Mouse (Mus musculus) embryonic facial prominence, embryonic 11.5 days (tissue): ENCODE results near the gene Cep55. TPM values are rescaled to one million over a fixed set of nuclear protein-coding genes. Genes with fewer than 3 reads are reported as not detected.

Source experiments
- ATAC-seq: fragments of 200-750 bp; cut with Nextera tagmentation; replicated peaks from 2 replicates; pipeline ENCODE4 v1.8.0; 2017; ENCODE audit warnings: low read depth; ENCODE audit not compliant: insufficient number of reproducible peaks, low FRiP score, low TSS enrichment
- DNase-seq: peaks from one replicate; pipeline ENCODE4 v3.0.0-alpha.2; 2015; ENCODE audit warnings: low spot score
- H3K27ac ChIP-seq: fragments of 300-500 bp; sonication (generic); replicated peaks from 2 replicates; pipeline ENCODE4 v1.5.1; 2014; ENCODE audit warnings: mild to moderate bottlenecking, low read depth, low read length, control low read depth
- H3K27me3 ChIP-seq: fragments of 300-500 bp; sonication (generic); 2 replicates; pipeline ENCODE4 v1.6.1; 2014; ENCODE audit warnings: mild to moderate bottlenecking, low read length, moderate library complexity, mixed read lengths; ENCODE audit not compliant: control insufficient read depth, insufficient read depth
- H3K36me3 ChIP-seq: fragments of 300-500 bp; sonication (generic); replicated peaks from 2 replicates; pipeline ENCODE4 v1.6.1; 2014; ENCODE audit warnings: low read depth, mild to moderate bottlenecking, low read length, moderate library complexity, mixed read lengths; ENCODE audit not compliant: control insufficient read depth, insufficient read depth
- H3K4me1 ChIP-seq: fragments of 300-500 bp; sonication (generic); 2 replicates; pipeline ENCODE4 v1.6.1; 2014; ENCODE audit warnings: low read length, mixed read lengths; ENCODE audit not compliant: control insufficient read depth, insufficient read depth
- H3K4me2 ChIP-seq: fragments of 300-500 bp; sonication (generic); 2 replicates; pipeline ENCODE4 v1.6.1; 2014; ENCODE audit warnings: low read depth, mild to moderate bottlenecking, control low read depth, low read length, moderate library complexity
- H3K4me3 ChIP-seq: fragments of 300-500 bp; sonication (generic); 2 replicates; pipeline ENCODE4 v1.5.1; 2014; ENCODE audit warnings: low read depth, low read length, control low read depth
- H3K9ac ChIP-seq: fragments of 300-500 bp; sonication (generic); replicated peaks from 2 replicates; pipeline ENCODE4 v1.6.1; 2014; ENCODE audit warnings: mild to moderate bottlenecking, control low read depth, low read length
- H3K9me3 ChIP-seq: fragments of 300-500 bp; sonication (generic); replicated peaks from 2 replicates; pipeline ENCODE4 v1.6.1; 2016; ENCODE audit warnings: mild to moderate bottlenecking, low read length, inconsistent platforms, mixed read lengths; ENCODE audit not compliant: control insufficient read depth
- WGBS: fragments of 180-500 bp; shearing (Covaris S2); extraction: QIAGEN DNeasy Blood & Tissue Kit; methylation state at CpG from one replicate; pipeline ENCODE4 v1.1.7; 2014; 5-methylcytosine and 5-hydroxymethylcytosine counted together
- polyA plus RNA-seq: library from polyadenylated mRNA; unstranded; fragments of >200 nt; fragmentation: Nextera tagmentation; extraction: Ambion mirVana; gene quantifications from 2 replicates; pipeline ENCODE4 v1.2.1, GENCODE M21; 2014

The Cep55 gene
- polyA plus RNA-seq, 1 experiment from 2014 or later, result 47.7 TPM

DNA sequence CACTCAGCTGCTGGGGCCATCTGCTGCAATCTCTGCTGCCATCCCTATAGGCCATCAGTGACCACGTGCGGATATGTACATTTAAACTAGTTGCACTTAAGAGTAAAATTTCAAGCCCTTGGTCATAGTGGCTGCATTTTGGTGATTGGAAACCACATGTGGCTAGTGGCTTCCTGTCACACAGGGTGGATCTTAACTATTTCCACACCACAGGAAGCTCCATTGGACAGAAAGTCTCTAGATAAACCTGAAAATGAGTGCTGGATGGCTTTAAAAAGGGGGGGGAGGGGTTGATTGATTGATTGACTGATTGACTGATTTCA is 21.1 kb upstream of the Cep55 start:
- Histone ChIP-seq H3K9me3 (no peaks in the 10 kb centered on the region), H3K4me2 (no peak overlapping the region), H3K27me3 (no peaks in the 10 kb centered on the region), H3K9ac (no peak overlapping the region), H3K4me3 (no peak overlapping the region), H3K36me3 (no peaks in the 10 kb centered on the region), H3K27ac (no peak overlapping the region), H3K4me1 (no peaks in the 10 kb centered on the region)
- ATAC-seq (no peak), DNase-seq (no peak)
- 77% methylated on average over 2 of the region's 2 CpGs for WGBS

DNA sequence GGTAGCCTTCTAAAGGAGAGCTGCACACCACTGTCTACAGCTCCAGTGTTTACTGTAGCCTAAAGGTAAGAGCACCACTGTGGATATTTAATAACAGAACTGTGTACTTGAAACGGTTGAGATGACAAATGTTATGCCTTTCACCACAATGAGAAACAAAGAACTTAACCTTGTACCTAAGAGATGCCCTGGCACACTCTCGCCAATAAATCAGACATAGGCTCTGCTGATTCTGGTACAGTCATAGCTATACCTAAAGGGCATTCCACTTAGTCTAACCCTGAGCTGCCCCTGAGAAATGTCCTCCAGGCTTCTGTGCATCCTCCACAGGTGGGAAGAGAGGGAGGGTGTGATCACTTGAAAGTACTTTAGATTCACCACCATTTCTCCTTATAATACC is 20.1 kb upstream of the Cep55 start:
- Histone ChIP-seq H3K9ac (no peak overlapping the region), H3K4me3 (no peak overlapping the region), H3K36me3 (no peaks in the 10 kb centered on the region), H3K4me2 (no peak overlapping the region), H3K9me3 (no peaks in the 10 kb centered on the region), H3K4me1 (no peaks in the 10 kb centered on the region), H3K27ac (no peak overlapping the region), H3K27me3 (no peaks in the 10 kb centered on the region)
- DNase-seq (no peak), ATAC-seq (no peak)
- WGBS, result 84% methylated on average over 2 of the region's 2 CpGs

DNA sequence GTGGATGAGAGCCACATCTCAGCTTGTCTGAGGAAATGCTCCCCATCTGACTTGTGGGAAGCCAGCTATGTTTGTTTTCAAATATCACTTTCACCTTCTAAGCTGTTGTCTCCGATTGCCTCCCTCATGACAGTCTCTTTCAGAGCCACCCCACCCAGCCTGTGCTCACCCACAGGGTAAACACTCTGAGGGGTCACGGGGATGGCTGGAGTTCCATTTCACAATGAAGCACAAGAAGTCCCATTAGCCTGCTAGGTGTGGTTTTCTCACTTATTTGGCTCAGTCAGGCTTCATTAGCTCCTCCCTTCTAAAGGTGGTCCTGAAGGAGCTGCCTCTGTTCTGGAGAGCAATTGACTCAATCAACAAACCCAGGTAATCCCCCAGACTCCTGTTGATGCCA is 19.0 kb upstream of the Cep55 start:
- no peaks in the 10 kb centered on the region for H3K27me3 ChIP-seq
- no peak for ATAC-seq
- no peaks in the 10 kb centered on the region for H3K4me1 ChIP-seq
- H3K4me2 ChIP-seq, result no peak overlapping the region
- H3K9me3 ChIP-seq, result no peaks in the 10 kb centered on the region
- no peak overlapping the region for H3K4me3 ChIP-seq
- H3K27ac ChIP-seq, result no peak overlapping the region
- 74% methylated on average over 2 of the region's 2 CpGs for WGBS
- no peak for DNase-seq
- H3K36me3 ChIP-seq, result no peaks in the 10 kb centered on the region
- H3K9ac ChIP-seq, result no peak overlapping the region

- no peak overlapping the region for H3K9ac ChIP-seq
- no peaks in the 10 kb centered on the region for H3K27me3 ChIP-seq
- 78% methylated on average over 2 of the region's 2 CpGs for WGBS
- ATAC-seq (no peak), DNase-seq (no peak)
- H3K4me2 ChIP-seq, result no peak overlapping the region
- H3K4me3 ChIP-seq, result no peak overlapping the region
- H3K36me3 ChIP-seq, result no peaks in the 10 kb centered on the region
- no peaks in the 10 kb centered on the region for H3K4me1 ChIP-seq
- H3K27ac ChIP-seq, result no peak overlapping the region
- H3K9me3 ChIP-seq, result no peaks in the 10 kb centered on the region
Observed at GRCm38 (mm10) chr19:38038267-38038666, 16.5 kb upstream of the Cep55 start.

DNA sequence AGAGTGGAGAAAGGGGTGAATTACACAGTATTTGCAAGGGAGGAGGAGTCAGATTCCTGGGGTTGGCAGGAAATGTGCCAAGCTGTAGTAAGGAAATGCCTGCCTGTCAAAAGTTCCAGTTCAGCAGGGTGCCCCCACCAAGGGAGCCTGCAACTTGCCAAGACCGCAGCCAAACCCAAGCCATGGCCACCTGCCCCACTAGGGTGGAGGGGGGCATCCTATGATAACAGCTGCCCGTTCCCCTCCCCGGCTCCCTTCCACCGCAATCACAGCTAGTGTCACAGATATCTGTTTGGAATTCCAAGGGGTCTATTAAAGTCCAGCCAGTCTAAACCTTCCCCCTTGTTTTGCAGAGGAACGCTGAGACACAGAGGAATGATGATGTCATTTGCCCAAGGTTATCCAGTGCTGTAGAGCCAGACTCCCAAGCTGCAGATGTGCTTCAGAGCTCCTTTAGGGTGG is 12.5 kb upstream of the Cep55 start:
- H3K27ac ChIP-seq, result no peak overlapping the region
- H3K9ac ChIP-seq, result no peak overlapping the region
- H3K4me2 ChIP-seq, result peak overlapping the region; percentile 45
- H3K4me1 ChIP-seq, result no peaks in the 10 kb centered on the region
- H3K9me3 ChIP-seq, result no peaks in the 10 kb centered on the region
- peak; percentile 45; the same call in 1 of the 2 replicates for ATAC-seq
- no peaks in the 10 kb centered on the region for H3K36me3 ChIP-seq
- DNase-seq, result no peak
- H3K27me3 ChIP-seq, result no peaks in the 10 kb centered on the region
- WGBS, result 31% methylated on average over 5 of the region's 5 CpGs
- H3K4me3 ChIP-seq, result peak overlapping the region; percentile 31

- H3K4me1 ChIP-seq, result no peaks in the 10 kb centered on the region
- ATAC-seq (peak; percentile 68; the same call in 1 of the 2 replicates), DNase-seq (peak; percentile 79)
- under 1% methylated on average over 28 of the region's 28 CpGs for WGBS
- peak within 1 kb of the TSS; percentile 31 for H3K4me3 ChIP-seq
- no peaks in the 10 kb centered on the region for H3K36me3 ChIP-seq
- H3K27ac ChIP-seq, result no peak within 1 kb of the TSS
- no peaks in the 10 kb centered on the region for H3K27me3 ChIP-seq
- peak within 1 kb of the TSS; percentile 37 for H3K9ac ChIP-seq
- H3K4me2 ChIP-seq, result peak within 1 kb of the TSS; percentile 45
- H3K9me3 ChIP-seq, result no peaks in the 10 kb centered on the region
Observed at GRCm38 (mm10) chr19:38043281-38043981, 11.4 kb upstream of the Cep55 start, which contains the start of gene Myof. Myof (minus strand) TSS chr19:38043577.

DNA sequence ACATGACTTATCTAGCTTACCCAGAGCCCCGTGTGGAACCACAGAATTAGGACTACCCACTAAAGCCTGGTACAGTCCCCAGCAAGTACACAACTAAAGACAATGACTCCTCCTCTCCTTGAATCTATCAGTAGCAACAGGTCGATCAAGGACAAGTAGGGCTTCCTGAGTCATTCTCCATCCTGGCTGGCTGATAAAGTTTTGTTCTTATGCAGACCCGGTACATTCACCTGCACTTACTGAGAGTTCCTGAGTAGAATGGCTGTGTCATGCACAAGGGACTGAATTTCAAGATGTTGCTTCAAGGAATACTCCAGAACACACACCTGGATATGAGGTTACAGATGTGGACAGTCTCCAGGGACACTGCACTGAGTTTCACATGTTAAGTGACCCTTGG is 9.6 kb upstream of the Cep55 start:
- Histone ChIP-seq H3K27ac (no peak overlapping the region), H3K4me3 (no peak overlapping the region), H3K4me1 (no peaks in the 10 kb centered on the region), H3K9me3 (no peaks in the 10 kb centered on the region), H3K27me3 (no peaks in the 10 kb centered on the region), H3K9ac (no peak overlapping the region), H3K36me3 (no peaks in the 10 kb centered on the region), H3K4me2 (no peak overlapping the region)
- ATAC-seq (no peak), DNase-seq (no peak)
- WGBS, result 85% methylated on average over 3 of the region's 3 CpGs

DNA sequence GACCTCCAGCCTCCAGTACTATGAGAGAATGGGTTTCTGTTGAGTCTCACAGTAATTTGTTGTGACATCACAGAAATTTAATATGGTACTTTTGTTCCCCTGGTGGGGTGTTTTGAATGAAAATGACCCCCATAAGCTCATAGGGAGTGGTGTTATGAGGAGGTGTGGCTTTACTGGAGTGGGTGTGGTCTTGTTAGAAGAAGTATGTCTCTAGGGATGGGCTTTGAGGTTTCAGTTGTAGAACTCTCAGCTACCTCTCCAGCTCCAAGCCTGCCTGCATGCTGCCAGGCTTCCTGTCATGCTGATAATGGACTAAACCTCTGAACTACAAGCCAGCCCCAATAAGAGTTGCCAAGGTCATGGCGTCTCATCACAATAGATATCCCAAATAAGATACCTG is 5.1 kb upstream of the Cep55 start:
- H3K4me3 ChIP-seq, result no peak overlapping the region
- no peaks in the 10 kb centered on the region for H3K4me1 ChIP-seq
- H3K9ac ChIP-seq, result no peak overlapping the region
- H3K9me3 ChIP-seq, result no peaks in the 10 kb centered on the region
- no peaks in the 10 kb centered on the region for H3K27me3 ChIP-seq
- H3K36me3 ChIP-seq, result no peaks in the 10 kb centered on the region
- H3K4me2 ChIP-seq, result no peak overlapping the region
- 97% methylated on average over 1 of the region's 1 CpGs for WGBS
- ATAC-seq, result no peak
- no peak overlapping the region for H3K27ac ChIP-seq
- no peak for DNase-seq
